Mouse (Mus musculus): ENCODE results near the gene Tenm2. TPM values are rescaled to one million over a fixed set of nuclear protein-coding genes. Genes with fewer than 3 reads are reported as not detected.

Tenm2 gene
- total and polyA plus RNA-seq, 2 experiments from 2014 or later, result 41.8 to 91.3 TPM

DNA sequence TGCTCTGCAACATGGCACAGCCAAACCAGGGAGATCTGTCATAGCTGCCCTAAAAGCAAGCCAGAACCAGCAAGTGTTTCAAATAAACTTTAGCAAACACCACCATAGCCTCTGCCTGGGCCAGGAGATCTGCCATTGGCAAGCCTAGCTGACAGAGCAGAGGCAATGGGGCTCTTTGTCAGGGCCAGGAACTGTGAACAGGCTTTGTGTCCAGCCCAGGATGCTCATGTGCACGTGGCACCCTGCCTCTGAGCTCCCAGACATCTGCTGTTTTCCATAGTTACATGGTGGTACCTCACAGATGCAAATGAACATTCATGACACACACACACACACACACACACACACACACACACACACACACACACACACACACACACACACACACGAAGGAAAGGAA lies 963.6 kb downstream of the Tenm2 start:
- H3K36me3 ChIP-seq (ENCODE audit: insufficient read depth), result no peaks in the 10 kb centered on the region
- H3K9me3 ChIP-seq (ENCODE audit: low read length), result no peaks in the 10 kb centered on the region
- H3K4me2 ChIP-seq (ENCODE audit: low read depth), result no peak overlapping the region
- no peak for TF ChIP-seq CTCF (IDR thresholded peaks at IDR 0.05; ENCODE audit: low read depth)
- no peaks in the 10 kb centered on the region for H3K27me3 ChIP-seq (ENCODE audit: insufficient read depth, low read length)
- no peak overlapping the region for H3K9ac ChIP-seq
- no peaks in the 10 kb centered on the region for H3K4me1 ChIP-seq (ENCODE audit: insufficient read depth)
- no peak overlapping the region for H3K4me3 ChIP-seq (ENCODE audit: low read depth, low read length)
- peak; percentile 36 for DNase-seq
- peak; percentile 72 for ATAC-seq
- WGBS, result 29% methylated on average over 2 of the region's 2 CpGs
- no peak overlapping the region for H3K27ac ChIP-seq (ENCODE audit: low read depth, low read length)

DNA sequence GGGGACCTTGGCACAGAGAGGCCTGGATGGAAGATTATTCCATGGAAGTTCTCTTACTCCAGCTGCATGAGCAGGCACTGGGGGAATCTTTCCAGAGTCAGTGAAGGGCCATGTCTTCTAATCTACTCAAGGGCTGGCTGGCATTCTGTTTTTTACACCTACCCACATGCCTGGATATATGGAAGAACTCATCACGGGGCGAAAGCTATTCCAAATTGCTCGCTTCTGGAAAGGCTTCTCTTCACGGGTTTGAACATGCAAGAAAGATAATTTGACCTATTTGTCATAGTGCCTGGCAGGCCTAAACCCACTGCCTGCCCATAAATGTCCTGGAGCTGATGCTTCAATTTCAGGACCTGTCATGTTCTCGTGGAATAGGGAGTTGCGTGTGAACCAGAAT lies 965.8 kb downstream of the Tenm2 start:
- H3K27me3 ChIP-seq (ENCODE audit: insufficient read depth, low read length), result no peaks in the 10 kb centered on the region
- H3K4me1 ChIP-seq (ENCODE audit: insufficient read depth), result peaks cover 1% of the 10 kb centered on the region; the same call in 1 of the 2 replicates
- no peak overlapping the region for H3K4me3 ChIP-seq (ENCODE audit: low read depth, low read length)
- ATAC-seq (no peak), DNase-seq (no peak)
- H3K27ac ChIP-seq (ENCODE audit: low read depth, low read length), result no peak overlapping the region
- no peak overlapping the region for H3K9ac ChIP-seq
- no peaks in the 10 kb centered on the region for H3K9me3 ChIP-seq (ENCODE audit: low read length)
- H3K4me2 ChIP-seq (ENCODE audit: low read depth), result no peak overlapping the region
- no peak for TF ChIP-seq CTCF (IDR thresholded peaks at IDR 0.05; ENCODE audit: low read depth)
- 89% methylated on average over 6 of the region's 6 CpGs for WGBS
- H3K36me3 ChIP-seq (ENCODE audit: insufficient read depth), result no peaks in the 10 kb centered on the region

DNA sequence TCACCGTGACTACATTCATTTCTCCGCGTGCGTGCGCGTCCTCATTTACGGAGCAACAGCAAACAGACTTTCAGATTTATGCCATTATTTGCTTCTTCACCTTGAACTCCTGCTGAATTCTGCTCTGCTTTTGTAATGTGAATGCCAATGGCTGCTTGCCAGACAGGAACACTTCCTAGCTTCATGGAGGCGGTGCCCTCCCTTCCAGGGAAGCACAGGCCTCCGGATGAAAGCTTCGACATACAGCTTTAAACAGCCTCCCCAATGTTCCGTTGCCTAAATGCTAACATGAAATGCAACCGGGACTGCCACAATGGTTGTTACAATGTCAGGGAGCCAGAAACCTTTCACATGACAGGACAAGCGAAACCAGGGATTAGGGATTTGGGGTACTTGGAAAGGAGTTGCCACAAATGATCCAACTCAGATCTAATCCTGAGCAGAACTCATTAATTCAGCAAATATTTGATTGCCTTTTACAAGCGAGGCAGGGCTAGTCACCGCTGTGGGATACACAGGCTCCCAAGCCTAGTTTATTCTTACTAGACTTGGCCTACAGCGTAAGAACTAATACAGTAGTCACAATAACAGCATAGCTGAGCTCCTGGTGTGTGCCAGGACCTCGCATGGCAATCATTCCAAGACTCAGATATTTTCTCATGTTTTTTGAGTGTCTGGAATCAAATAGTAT lies 970.8 kb downstream of the Tenm2 start:
- DNase-seq (peak; percentile 58), ATAC-seq (peak; percentile 23; the same call in 1 of the 2 replicates)
- H3K36me3 ChIP-seq (ENCODE audit: insufficient read depth), result no peaks in the 10 kb centered on the region
- no peak for TF ChIP-seq CTCF (IDR thresholded peaks at IDR 0.05; ENCODE audit: low read depth)
- H3K27me3 ChIP-seq (ENCODE audit: insufficient read depth, low read length), result no peaks in the 10 kb centered on the region
- no peak overlapping the region for H3K4me3 ChIP-seq (ENCODE audit: low read depth, low read length)
- H3K9me3 ChIP-seq (ENCODE audit: low read length), result no peaks in the 10 kb centered on the region
- no peak overlapping the region; the same call in 1 of the 2 replicates for H3K9ac ChIP-seq
- peak overlapping the region; percentile 15; the same call in 1 of the 2 replicates for H3K4me2 ChIP-seq (ENCODE audit: low read depth)
- H3K4me1 ChIP-seq (ENCODE audit: insufficient read depth), result peaks cover 6% of the 10 kb centered on the region; the same call in 1 of the 2 replicates
- H3K27ac ChIP-seq (ENCODE audit: low read depth, low read length), result no peak overlapping the region; the same call in 1 of the 2 replicates
- 17% methylated on average over 17 of the region's 17 CpGs for WGBS

DNA sequence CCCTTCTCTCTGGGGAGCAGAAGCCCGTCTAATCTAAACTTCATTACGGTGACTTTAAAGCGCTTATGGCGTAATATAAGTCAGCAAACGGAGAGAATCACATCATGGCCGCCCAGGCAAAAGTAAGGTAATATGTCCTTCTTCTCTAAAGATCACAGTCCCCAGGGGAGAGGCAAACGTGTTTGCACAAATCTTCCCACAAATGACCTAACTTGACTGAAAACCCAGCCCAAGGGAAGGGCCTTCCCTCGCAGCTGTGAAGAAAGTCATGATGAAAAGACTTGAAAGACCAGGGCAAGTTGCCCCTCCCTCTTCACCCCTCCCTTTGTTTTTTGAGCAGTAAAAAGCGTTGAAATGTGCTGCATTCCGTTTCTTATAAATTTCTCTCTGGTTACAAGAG lies 971.9 kb downstream of the Tenm2 start:
- ATAC-seq (no peak), DNase-seq (no peak)
- Histone ChIP-seq H3K4me3 (ENCODE audit: low read depth, low read length) (no peak overlapping the region), H3K36me3 (ENCODE audit: insufficient read depth) (no peaks in the 10 kb centered on the region), H3K27me3 (ENCODE audit: insufficient read depth, low read length) (no peaks in the 10 kb centered on the region), H3K27ac (ENCODE audit: low read depth, low read length) (no peak overlapping the region), H3K4me2 (ENCODE audit: low read depth) (no peak overlapping the region), H3K9me3 (ENCODE audit: low read length) (no peaks in the 10 kb centered on the region), H3K4me1 (ENCODE audit: insufficient read depth) (peaks cover 6% of the 10 kb centered on the region; the same call in 1 of the 2 replicates), H3K9ac (no peak overlapping the region)
- TF ChIP-seq CTCF (IDR thresholded peaks at IDR 0.05; ENCODE audit: low read depth), result no peak
- 58% methylated on average over 10 of the region's 10 CpGs for WGBS

GRCm38 (mm10) chr11:36257187-36257586 lies 978.6 kb downstream of the Tenm2 start:
- ATAC-seq, result no peak
- no peak for DNase-seq
- 52% methylated on average over 5 of the region's 5 CpGs for WGBS

DNA sequence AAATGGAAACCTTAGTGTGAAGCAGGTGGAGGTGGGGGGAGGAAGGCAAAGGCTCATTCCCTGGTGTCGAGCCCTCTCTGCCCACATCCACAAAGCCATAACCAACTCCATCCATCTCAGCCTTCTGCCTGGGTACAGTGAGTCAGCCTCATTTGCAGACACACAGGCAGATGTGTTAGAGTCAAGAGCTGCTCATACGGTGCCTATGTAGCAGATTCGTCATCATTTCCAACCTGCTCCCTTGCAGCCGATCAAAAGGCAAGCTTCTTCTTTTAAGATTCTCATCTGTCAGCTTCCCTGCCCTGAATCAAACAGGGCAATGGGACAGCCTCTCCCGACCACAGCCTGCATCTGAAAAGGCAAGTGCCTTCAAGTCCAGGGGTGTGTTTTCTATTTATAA lies 979.0 kb downstream of the Tenm2 start:
- Histone ChIP-seq H3K4me2 (ENCODE audit: low read depth) (no peak overlapping the region), H3K4me3 (ENCODE audit: low read depth, low read length) (no peak overlapping the region), H3K27ac (ENCODE audit: low read depth, low read length) (no peak overlapping the region), H3K9ac (no peak overlapping the region), H3K9me3 (ENCODE audit: low read length) (no peaks in the 10 kb centered on the region), H3K27me3 (ENCODE audit: insufficient read depth, low read length) (no peaks in the 10 kb centered on the region), H3K4me1 (ENCODE audit: insufficient read depth) (no peaks in the 10 kb centered on the region), H3K36me3 (ENCODE audit: insufficient read depth) (no peaks in the 10 kb centered on the region)
- no peak for DNase-seq
- TF ChIP-seq CTCF (IDR thresholded peaks at IDR 0.05; ENCODE audit: low read depth), result no peak
- ATAC-seq, result no peak
- WGBS, result 56% methylated on average over 5 of the region's 5 CpGs

More at GRCm38 (mm10) chr11:36257187-36257586, 978.6 kb downstream of the Tenm2 start:
- H3K9me3 ChIP-seq (ENCODE audit: low read length), result no peaks in the 10 kb centered on the region
- no peaks in the 10 kb centered on the region for H3K4me1 ChIP-seq (ENCODE audit: insufficient read depth)
- no peak overlapping the region for H3K4me2 ChIP-seq (ENCODE audit: low read depth)
- H3K27ac ChIP-seq (ENCODE audit: low read depth, low read length), result no peak overlapping the region
- no peak for TF ChIP-seq CTCF (IDR thresholded peaks at IDR 0.05; ENCODE audit: low read depth)
- no peaks in the 10 kb centered on the region for H3K27me3 ChIP-seq (ENCODE audit: insufficient read depth, low read length)
- no peak overlapping the region for H3K4me3 ChIP-seq (ENCODE audit: low read depth, low read length)
- H3K9ac ChIP-seq, result no peak overlapping the region
- H3K36me3 ChIP-seq (ENCODE audit: insufficient read depth), result no peaks in the 10 kb centered on the region

- H3K36me3 ChIP-seq (ENCODE audit: insufficient read depth), result no peaks in the 10 kb centered on the region
- H3K27me3 ChIP-seq (ENCODE audit: insufficient read depth, low read length), result no peaks in the 10 kb centered on the region
- no peaks in the 10 kb centered on the region for H3K4me1 ChIP-seq (ENCODE audit: insufficient read depth)
- H3K4me3 ChIP-seq (ENCODE audit: low read depth, low read length), result no peak overlapping the region
- no peaks in the 10 kb centered on the region for H3K9me3 ChIP-seq (ENCODE audit: low read length)
- WGBS, result 85% methylated on average over 2 of the region's 2 CpGs
- DNase-seq (no peak), ATAC-seq (no peak)
- H3K9ac ChIP-seq, result no peak overlapping the region
- H3K4me2 ChIP-seq (ENCODE audit: low read depth), result no peak overlapping the region
- no peak overlapping the region for H3K27ac ChIP-seq (ENCODE audit: low read depth, low read length)
- TF ChIP-seq CTCF (IDR thresholded peaks at IDR 0.05; ENCODE audit: low read depth), result peak; percentile 23; the same call in 1 of the 2 replicates
These were observed 981.7 kb downstream of the Tenm2 start for GRCm38 (mm10) chr11:36254019-36254418.
